Mouse (Mus musculus): Measurements from ENCODE around the gene Kyat1.

Kyat1 gene

DNA sequence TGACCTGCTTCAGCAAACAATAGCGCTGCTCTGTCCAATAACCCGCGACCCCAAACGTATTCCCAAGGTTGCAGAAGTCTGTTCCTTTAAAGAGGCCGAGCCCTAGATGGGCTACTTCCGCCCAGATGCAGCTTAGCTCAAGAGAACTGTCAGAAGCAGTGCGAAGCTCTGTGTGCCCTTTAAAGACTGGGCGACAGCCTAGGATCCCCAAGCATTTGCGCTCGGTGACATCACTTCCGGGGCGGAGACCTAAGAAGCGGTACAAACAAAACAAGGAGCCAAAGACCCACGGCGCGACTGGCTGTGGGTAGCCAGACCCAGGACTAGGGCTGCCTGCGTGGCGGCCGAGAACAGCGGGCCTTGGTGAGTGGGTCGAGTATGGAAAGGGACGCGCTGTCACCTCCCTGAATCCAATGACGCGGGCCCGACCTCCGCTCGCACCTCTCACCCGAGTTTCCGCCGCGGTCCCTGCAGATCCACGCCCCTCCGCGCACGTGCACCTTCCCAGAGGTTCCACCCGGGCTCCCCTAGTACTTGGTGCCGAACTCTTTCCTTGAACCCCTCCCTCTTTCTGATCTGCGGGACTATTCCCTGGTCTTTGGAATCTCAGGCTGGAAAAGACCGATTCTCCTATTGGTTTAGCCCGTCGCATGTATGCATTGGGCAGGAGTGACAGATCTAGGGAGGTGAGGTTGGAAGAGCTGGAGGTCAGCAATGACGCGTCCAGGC is at the start of gene Kyat1:
Kyat1 (minus strand) TSS at position 219 of the 729 bp plus-strand sequence.
- in situ Hi-C loops (cut with MboI, MseI): no loop called here

DNA sequence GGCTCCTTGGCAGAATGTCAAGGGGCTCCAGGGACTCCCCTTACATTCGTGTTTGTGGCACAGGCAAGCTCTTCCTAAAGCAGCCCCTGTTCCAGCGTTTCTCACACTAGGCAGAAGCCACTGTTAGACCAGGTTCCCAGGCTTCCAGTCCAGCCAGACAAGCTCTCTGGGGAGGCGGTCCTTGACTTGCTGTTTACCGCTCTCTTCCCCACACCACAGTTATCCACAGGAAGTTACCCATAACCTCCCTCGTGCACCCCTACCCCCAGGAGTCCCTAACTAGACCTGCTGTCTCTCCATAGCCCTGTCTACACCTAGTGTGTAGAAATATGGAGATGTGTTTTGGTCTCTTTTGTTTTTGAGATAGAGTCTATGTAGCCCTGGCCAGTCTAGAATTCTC is 48.2 kb upstream of the Kyat1 start:
- in situ Hi-C loops (cut with MboI, MseI): no loop called here

DNA sequence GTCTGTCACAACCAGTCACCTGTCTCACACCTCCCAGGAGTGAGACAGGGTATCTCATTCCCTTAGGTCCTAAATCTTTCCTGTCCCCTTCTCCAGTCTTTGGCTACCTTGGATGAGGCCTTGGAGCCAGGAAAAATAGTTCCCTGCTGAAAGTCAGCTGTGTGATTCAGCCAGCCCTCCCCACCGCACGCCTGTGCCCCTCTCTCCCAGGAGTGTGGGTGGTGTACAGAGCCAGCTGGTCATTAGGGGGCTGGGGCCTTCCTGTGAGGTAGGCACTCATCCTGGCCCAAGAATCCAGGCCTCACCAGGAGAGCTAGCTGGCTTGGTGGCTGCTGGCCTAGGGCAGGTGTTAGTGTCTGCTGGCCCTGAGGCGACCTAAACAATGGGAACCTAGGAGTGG is 46.9 kb upstream of the Kyat1 start:
- in situ Hi-C loops (cut with MboI, MseI): no loop called here

DNA sequence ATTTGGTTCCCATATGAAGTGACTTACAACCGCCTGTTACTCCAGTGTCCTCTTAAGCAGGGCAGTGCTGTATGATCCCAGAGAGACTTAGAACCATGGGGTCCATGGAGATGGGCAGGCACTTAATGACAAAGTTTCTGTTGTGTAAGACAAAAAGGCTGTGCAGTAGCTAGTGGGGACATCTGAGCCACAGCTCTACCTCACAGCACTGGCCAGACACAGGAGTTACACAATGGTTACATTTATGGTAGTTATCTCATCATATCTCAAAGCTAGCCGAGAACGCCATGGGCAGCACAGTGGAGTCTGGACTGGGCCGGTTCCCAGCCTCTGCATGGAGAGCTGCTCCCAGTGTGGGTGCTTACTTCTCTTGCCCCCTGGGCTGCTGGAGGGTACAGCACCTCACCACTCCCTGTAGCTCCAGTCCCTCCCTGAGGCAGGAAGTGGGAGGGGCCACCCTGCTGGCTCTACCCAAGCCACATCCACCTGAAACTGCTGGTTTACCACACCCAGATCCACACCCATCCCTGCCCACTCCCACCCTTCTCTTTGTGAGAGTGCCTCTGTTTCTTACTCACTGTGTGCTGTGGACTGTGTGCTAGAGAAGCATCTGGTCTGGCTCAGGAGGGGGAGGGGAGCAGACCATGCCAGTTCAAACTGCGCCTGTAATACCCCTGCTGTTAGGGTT is 45.9 kb upstream of the Kyat1 start:
- in situ Hi-C loops (cut with MboI, MseI): no loop called here

GRCm38 (mm10) chr2:30250166-30251128 is 44.8 kb upstream of the Kyat1 start:
- in situ Hi-C loops (cut with MboI, MseI): no loop called here

DNA sequence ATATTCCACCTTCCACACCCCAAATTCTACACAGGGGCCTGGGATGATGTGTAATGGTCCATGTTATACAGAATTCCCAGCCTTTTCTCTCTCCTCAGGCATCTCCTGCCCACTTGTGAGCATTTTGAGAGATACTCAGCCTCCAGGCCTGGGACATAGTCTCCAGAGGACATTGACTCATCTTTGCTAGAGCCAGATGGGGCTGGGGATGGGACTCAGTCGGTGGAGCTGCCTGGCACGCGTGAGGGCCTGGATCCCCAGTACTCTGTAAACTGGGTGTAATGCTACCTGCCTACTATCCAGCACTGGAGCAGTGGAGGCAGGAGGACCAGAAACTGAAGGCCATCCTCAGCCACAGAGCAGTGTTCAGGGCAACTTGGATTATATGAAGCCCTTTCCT is 43.5 kb upstream of the Kyat1 start:
- in situ Hi-C loops (cut with MboI, MseI): no loop called here

- in situ Hi-C loops (cut with MboI, MseI): no loop called here
Observed at GRCm38 (mm10) chr2:30247681-30248080, 42.0 kb upstream of the Kyat1 start.

DNA sequence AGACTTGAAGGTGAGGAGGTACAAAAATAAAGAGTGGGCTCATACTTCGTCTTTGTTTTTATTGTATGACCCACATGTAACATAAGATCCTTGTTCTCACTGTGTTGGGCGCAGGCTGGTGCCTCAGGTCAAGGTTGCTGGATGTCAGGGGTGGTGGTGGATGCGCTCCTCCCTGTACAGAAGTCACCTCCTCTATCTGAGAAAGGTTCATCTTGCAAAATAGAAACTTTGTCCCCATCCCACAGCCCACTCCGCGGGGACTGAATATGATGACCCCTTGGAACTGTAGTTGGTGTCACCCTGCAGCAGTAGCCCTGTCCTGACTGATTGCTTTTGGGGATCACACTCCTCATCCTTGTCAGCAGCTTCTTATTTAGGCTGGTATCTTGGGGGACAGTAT is 41.4 kb upstream of the Kyat1 start:
- in situ Hi-C loops (cut with MboI, MseI): no loop called here

GRCm38 (mm10) chr2:30244595-30245178 is 39.0 kb upstream of the Kyat1 start:
- in situ Hi-C loops (cut with MboI, MseI): no loop called here

DNA sequence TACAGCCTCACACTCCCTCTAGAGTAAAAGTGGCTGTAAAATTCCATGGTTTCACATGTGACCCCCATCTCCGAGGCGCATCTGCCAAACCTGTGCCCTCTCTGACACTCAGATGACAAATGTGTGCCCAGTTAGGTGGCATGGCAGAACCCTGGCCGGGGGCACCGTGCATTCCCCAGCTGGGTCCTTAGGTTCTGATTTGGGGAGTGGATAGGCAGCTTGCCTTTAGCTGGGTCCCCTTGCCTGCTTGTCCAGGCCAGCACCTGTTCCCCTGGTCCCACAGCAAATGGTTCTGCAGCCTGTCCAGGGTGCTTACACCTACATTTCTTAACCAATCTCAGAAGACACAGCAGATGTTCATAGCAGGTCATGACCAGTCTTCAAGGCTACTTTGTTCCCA is 37.7 kb upstream of the Kyat1 start:
- in situ Hi-C loops (cut with MboI, MseI): no loop called here

GRCm38 (mm10) chr2:30242509-30242908 is 36.9 kb upstream of the Kyat1 start:
- in situ Hi-C loops (cut with MboI, MseI): no loop called here

GRCm38 (mm10) chr2:30240267-30240666 is 34.6 kb upstream of the Kyat1 start, which contains the start of gene Gm28035:
Gene Gm28035 (plus strand): TSS chr2:30240567.
- in situ Hi-C loops (cut with MboI, MseI): no loop called here

DNA sequence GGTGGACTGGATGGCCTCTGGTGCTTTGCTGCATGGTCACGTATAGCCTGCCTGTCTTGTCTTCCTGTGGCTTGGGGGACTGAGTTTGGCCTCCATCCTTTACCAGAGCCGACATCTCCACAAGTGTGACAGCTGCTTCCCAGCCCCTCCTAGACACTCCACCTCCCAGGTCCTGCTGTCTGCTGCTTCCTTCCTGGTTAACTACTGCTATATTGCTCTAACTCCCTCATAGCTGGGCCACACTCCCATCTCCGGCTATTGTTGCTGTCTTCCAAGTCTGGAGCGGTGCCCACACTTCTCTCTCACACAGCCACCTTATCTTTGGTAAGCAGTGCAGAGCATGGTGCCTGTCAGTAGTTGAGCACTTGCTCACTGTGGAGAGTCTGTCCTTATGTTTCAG is 34.1 kb upstream of the Kyat1 start:
- in situ Hi-C loops (cut with MboI, MseI): no loop called here

DNA sequence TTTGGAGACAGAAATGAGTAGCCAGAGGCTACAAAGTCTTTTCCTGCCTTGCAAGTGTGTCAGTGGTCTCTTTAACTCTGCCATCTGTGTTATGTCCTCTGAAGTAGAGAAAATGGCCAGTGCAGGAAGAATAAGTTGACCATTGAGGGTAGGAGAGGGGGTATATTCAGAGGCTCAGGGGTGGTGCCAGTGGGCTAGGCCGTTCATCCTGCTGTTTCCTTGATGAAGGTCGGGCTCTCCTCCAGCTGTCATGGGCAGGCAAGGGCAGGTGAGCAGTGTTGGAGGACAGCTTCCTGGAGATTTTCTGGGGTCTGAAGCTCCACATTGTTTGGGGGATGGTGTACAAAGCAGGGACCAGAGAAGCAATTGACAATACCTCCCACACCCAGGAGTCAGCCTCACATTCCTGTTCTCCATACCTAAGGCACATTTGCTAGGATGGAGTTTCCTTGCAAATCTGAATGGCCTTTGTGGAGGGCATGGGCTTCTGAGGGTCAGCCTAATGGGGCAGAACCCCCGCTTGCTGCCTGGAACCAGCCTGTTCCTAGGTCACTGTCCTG is 33.3 kb upstream of the Kyat1 start:
- in situ Hi-C loops (cut with MboI, MseI): no loop called here

DNA sequence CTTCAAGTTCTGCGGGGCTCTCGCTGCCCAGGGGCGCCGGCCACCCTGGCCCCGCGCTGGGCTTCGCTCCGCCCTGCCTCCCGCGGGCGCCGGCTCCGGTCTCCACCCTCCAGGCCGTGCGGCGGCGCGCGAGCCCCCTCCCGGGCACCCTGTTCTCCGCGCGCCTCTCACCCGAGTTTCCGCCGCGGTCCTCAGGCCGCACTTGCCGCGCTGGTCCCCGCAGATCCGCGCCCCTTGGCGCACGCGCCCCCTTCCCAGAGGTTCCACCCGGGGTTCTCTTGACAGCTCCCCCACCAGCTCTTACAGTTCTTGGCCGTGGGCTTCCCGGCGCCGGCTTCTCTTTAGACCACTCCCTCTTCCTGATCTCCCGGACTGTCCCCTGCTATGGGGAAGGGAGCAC is 32.2 kb upstream of the Kyat1 start:
- in situ Hi-C loops (cut with MboI, MseI): no loop called here

- in situ Hi-C loops (cut with MboI, MseI): no loop called here
Observed at GRCm38 (mm10) chr2:30237199-30237880, 31.7 kb upstream of the Kyat1 start, which contains the start of gene Lrrc8a. Gene Lrrc8a (plus strand): TSS chr2:30237715.

- in situ Hi-C loops (cut with MboI, MseI): no loop called here
Observed at GRCm38 (mm10) chr2:30236426-30237198, 31.0 kb upstream of the Kyat1 start.

DNA sequence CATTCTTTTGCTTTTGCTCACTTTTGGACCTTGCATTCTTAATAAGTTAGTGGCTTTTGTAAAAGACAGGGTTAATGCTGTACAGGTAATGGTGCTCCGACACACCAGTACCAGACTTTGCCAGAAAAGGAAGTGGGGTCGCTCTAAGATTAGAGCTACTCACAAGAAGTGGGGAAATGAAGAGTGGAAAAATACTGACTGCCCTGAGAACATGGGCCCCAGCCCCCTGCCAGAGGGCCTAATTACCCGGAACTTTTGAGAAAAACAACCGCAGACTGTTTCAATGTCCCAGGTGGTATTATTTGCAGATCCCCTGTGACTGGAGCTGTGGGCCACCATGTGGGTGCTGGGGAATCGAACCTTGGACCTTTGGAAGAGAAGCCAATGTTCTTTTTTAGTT is 29.9 kb upstream of the Kyat1 start:
- in situ Hi-C loops (cut with MboI, MseI): no loop called here

- in situ Hi-C loops (cut with MboI, MseI): no loop called here
Observed at GRCm38 (mm10) chr2:30216293-30216692, 10.6 kb upstream of the Kyat1 start.

GRCm38 (mm10) chr2:30215493-30215892 is 9.8 kb upstream of the Kyat1 start:
- in situ Hi-C loops (cut with MboI, MseI): no loop called here

Data from regulatory T cell (primary cell).